ENCODE assay signal across 22 mouse cellular contexts in genomic region chr6:137457210-137457609, GRCm38 (mm10).
A peak's percentile ranks its signal among the peaks of the same experiment; 100 is the strongest.
DNase-seq lines count a peak whose midpoint lies in the region; ATAC-seq lines count a peak whose summit lies in the region.
"Had no signal": no experiment of that assay in that cellular context is flagged by ENCODE, and none has a peak within 500 bp of the region (broad histone marks: within the 10 kb centered on the region; RNA-seq: fewer than 3 reads in every experiment).

No protein-coding gene starts in this region.

- H3K4me1 ChIP-seq in brown adipose tissue, adult 24 weeks (ENCODE audit: control insufficient read depth, insufficient read depth, insufficient read length, low read length): no peaks in the 10 kb centered on the region; the same call in 1 of the 2 replicates
- H3K4me1 ChIP-seq in heart, embryonic 12.5 days (replicated peaks): peaks cover 29% of the 10 kb centered on the region
- H3K4me1 ChIP-seq: forebrain, embryonic 15.5 days had no signal

- H3K9me3 ChIP-seq in heart, embryonic 12.5 days (replicated peaks): no peaks in the 10 kb centered on the region
- H3K9me3 ChIP-seq: forebrain, embryonic 15.5 days; hindbrain, embryonic 13.5 days; liver, embryonic 12.5 days; midbrain, embryonic 15.5 days had no signal

- H3K27ac ChIP-seq in brown adipose tissue, adult 24 weeks (replicated peaks; ENCODE audit: low read depth, low read length): peak overlapping the region; percentile 29
- H3K27ac ChIP-seq in heart, embryonic 12.5 days (ENCODE audit: poor library complexity, severe bottlenecking): peak overlapping the region; percentile 58
- H3K27ac ChIP-seq: forebrain, embryonic 15.5 days; hindbrain, embryonic 13.5 days; layer of hippocampus, adult 2 months; liver, embryonic 12.5 days; midbrain, embryonic 15.5 days had no signal

- H3K9ac ChIP-seq in heart, embryonic 12.5 days: no peak overlapping the region
- H3K9ac ChIP-seq: forebrain, embryonic 15.5 days; hindbrain, embryonic 13.5 days; liver, embryonic 12.5 days; lung, embryonic 14.5 days; midbrain, embryonic 15.5 days had no signal

- no peaks in the 10 kb centered on the region for H3K36me3 ChIP-seq in heart, embryonic 12.5 days
- H3K36me3 ChIP-seq: forebrain, embryonic 15.5 days; liver, embryonic 12.5 days; midbrain, embryonic 15.5 days had no signal

- no peak overlapping the region for H3K4me3 ChIP-seq in brown adipose tissue, adult 24 weeks (ENCODE audit: insufficient read depth, low read depth, low read length)
- no peak overlapping the region for H3K4me3 ChIP-seq in heart, embryonic 12.5 days
- H3K4me3 ChIP-seq: forebrain, embryonic 15.5 days; hindbrain, embryonic 13.5 days; layer of hippocampus, adult 2 months; liver, embryonic 12.5 days; midbrain, embryonic 15.5 days had no signal

- H3K4me2 ChIP-seq in heart, embryonic 12.5 days: no peak overlapping the region; the same call in 1 of the 2 replicates
- H3K4me2 ChIP-seq: forebrain, embryonic 15.5 days; hindbrain, embryonic 13.5 days; liver, embryonic 12.5 days; lung, embryonic 14.5 days; midbrain, embryonic 15.5 days had no signal

- WGBS in heart, embryonic 12.5 days: 16% methylated on average over 7 of the region's 7 CpGs

- peak; percentile 28 for DNase-seq in gastrocnemius, postnatal 25 days
- DNase-seq in gastrocnemius, postnatal 36 days: no peak
- peak; percentile 19 for DNase-seq in heart, postnatal 25 days (ENCODE audit: low spot score)
- no peak for DNase-seq in left cerebral cortex, adult 18-20 months (ENCODE audit: low spot score in 2 of 2)
- no peak for DNase-seq in layer of hippocampus, adult 9-10 months (ENCODE audit: low spot score)
- DNase-seq: adrenal gland, adult 2 months; cerebellum, adult 18-20 months; cerebellum, postnatal 36 days; kidney, adult 11 months; kidney, postnatal 10 days; lung, embryonic 14.5 days; right cerebral cortex, postnatal 25 days; thymus, adult 2 months had no signal

- 0 out of 2 replicates have a peak, but pooled peaks have one; percentile 59 for ATAC-seq in heart, embryonic 12.5 days (ENCODE audit: insufficient number of reproducible peaks, low FRiP score)
- no peak for ATAC-seq in granulocyte monocyte progenitor cell, adult 5-6 weeks (replicated peaks; ENCODE audit: poor library complexity, severe bottlenecking)
- ATAC-seq: forebrain, embryonic 15.5 days; liver, embryonic 12.5 days; midbrain, embryonic 15.5 days had no signal

- intact Hi-C loops in gastrocnemius, postnatal 36 days (cut with DNase I): loop anchor here (5.0 kb wide), 1 partner anchor 205 kb away; no protein-coding TSS in a partner anchor
- intact Hi-C loops in heart, postnatal 25 days (cut with DNase I): loop anchor here (5.0 kb wide), 3 partner anchors 60 to 190 kb away; no protein-coding TSS in a partner anchor

- H3K27me3 ChIP-seq in heart, embryonic 12.5 days (replicated peaks): no peaks in the 10 kb centered on the region
- H3K27me3 ChIP-seq: CH12.LX; forebrain, embryonic 15.5 days had no signal

Comparison
In these comparisons a context has a peak if more than half of its experiments do, and no peak if none do; other contexts are left out.
1. DNase-seq: peak in gastrocnemius, postnatal 25 days (single experiment) and heart, postnatal 25 days (single experiment); none in gastrocnemius, postnatal 36 days (0 of 2), left cerebral cortex, adult 18-20 months (0 of 2) and layer of hippocampus, adult 9-10 months (single experiment).